Mouse (Mus musculus) thymus, adult 2 months (tissue): ENCODE results near the gene Gnas. TPM values are rescaled to one million over a fixed set of nuclear protein-coding genes. Genes with fewer than 3 reads are reported as not detected.

Experiments used
- DNase-seq: peaks from one replicate; pipeline ENCODE4 v3.0.0; 2021
- H3K27ac ChIP-seq: fragments of 200-500 bp; 2 replicates; pipeline ENCODE4 v1.5.1; 2012; ENCODE audit warnings: low read length, control low read depth; ENCODE audit not compliant: control insufficient read depth, insufficient read depth
- H3K27me3 ChIP-seq: fragments of 200-500 bp; 2 replicates; pipeline ENCODE4 v1.6.1; 2012; ENCODE audit warnings: mild to moderate bottlenecking, low read length, moderate library complexity, mixed read lengths; ENCODE audit not compliant: control insufficient read depth, insufficient read depth
- H3K36me3 ChIP-seq: fragments of 200-500 bp; 2 replicates; pipeline ENCODE4 v1.6.1; 2012; ENCODE audit warnings: mild to moderate bottlenecking, low read length, moderate library complexity; ENCODE audit not compliant: control insufficient read depth, insufficient read depth
- H3K4me1 ChIP-seq: fragments of 200-500 bp; replicated peaks from 2 replicates; pipeline ENCODE4 v1.6.1; 2012; ENCODE audit warnings: low read length; ENCODE audit not compliant: control insufficient read depth, insufficient read depth
- H3K4me3 ChIP-seq: fragments of 200-500 bp; 2 replicates; pipeline ENCODE4 v1.5.1; 2012; ENCODE audit warnings: mild to moderate bottlenecking, low read length, control low read depth, moderate library complexity; ENCODE audit not compliant: control insufficient read depth, insufficient read depth
- CTCF ChIP-seq: fragments of 200-500 bp; IDR thresholded peaks from 2 replicates; pipeline ENCODE4 v1.5.1; 2012; ENCODE audit warnings: mild to moderate bottlenecking, control low read depth, low read length, moderate library complexity, borderline replicate concordance; ENCODE audit not compliant: control insufficient read depth, poor library complexity, insufficient read depth; ENCODE audit errors: extremely low read depth
- POLR2A ChIP-seq: fragments of 200-500 bp; IDR thresholded peaks from 2 replicates; pipeline ENCODE4 v1.6.1; 2012; ENCODE audit warnings: mild to moderate bottlenecking, low read length, control low read depth, moderate library complexity; ENCODE audit not compliant: control insufficient read depth, poor library complexity, insufficient read depth; ENCODE audit errors: extremely low read depth
- WGBS: fragments of 180-500 bp; shearing (Covaris S2); methylation state at CpG from one replicate; pipeline ENCODE4 v1.1.7; 2018; 5-methylcytosine and 5-hydroxymethylcytosine counted together
- polyA plus RNA-seq: library from polyadenylated mRNA; depleted of rRNA; stranded (reverse); fragments of >200 nt; gene quantifications from 2 replicates; pipeline ENCODE4 v1.2.3, GENCODE M21; 2012

Gene Gnas
- polyA plus RNA-seq, 1 experiment = 681 TPM

GRCm38 (mm10) chr2:174291662-174292030, 7.5 kb downstream of the Gnas start:
- WGBS = 78% methylated on average over 2 of the region's 2 CpGs
- H3K27ac ChIP-seq = no peak overlapping the region
- DNase-seq = no peak

GRCm38 (mm10) chr2:174294457-174294856, 10.3 kb downstream of the Gnas start:
- H3K36me3 ChIP-seq = no peaks in the 10 kb centered on the region
- H3K27me3 ChIP-seq = peaks cover 2% of the 10 kb centered on the region; the same call in 1 of the 2 replicates
- no peak for DNase-seq
- no peak for TF ChIP-seq POLR2A
- TF ChIP-seq CTCF = no peak
- peaks cover 7% of the 10 kb centered on the region; the same call in 1 of the 2 replicates for H3K4me1 ChIP-seq
- WGBS = 44% methylated on average over 8 of the region's 8 CpGs
- H3K4me3 ChIP-seq = peak overlapping the region; percentile 67
- H3K27ac ChIP-seq = no peak overlapping the region

More at GRCm38 (mm10) chr2:174291662-174292030, 7.5 kb downstream of the Gnas start:
- H3K36me3 ChIP-seq = no peaks in the 10 kb centered on the region
- TF ChIP-seq CTCF (no peak), POLR2A (no peak)
- peaks cover 2% of the 10 kb centered on the region; the same call in 1 of the 2 replicates for H3K4me1 ChIP-seq
- H3K27me3 ChIP-seq = no peaks in the 10 kb centered on the region
- no peak overlapping the region for H3K4me3 ChIP-seq

- peak; percentile 57 for DNase-seq
- H3K36me3 ChIP-seq = no peaks in the 10 kb centered on the region
- peaks cover 7% of the 10 kb centered on the region; the same call in 1 of the 2 replicates for H3K4me1 ChIP-seq
- no peak overlapping the region for H3K27ac ChIP-seq
- H3K4me3 ChIP-seq = peak overlapping the region; percentile 67
- 51% methylated on average over 36 of the region's 36 CpGs for WGBS
- TF ChIP-seq CTCF = no peak
- TF ChIP-seq POLR2A = peak; percentile 29; the same call in 1 of the 2 replicates
- peaks cover 6% of the 10 kb centered on the region; the same call in 1 of the 2 replicates for H3K27me3 ChIP-seq
Observed at GRCm38 (mm10) chr2:174295175-174295899, 11.2 kb downstream of the Gnas start.

GRCm38 (mm10) chr2:174295900-174296465, 11.9 kb downstream of the Gnas start:
- Histone ChIP-seq H3K27ac (no peak overlapping the region), H3K4me3 (peak overlapping the region; percentile 67)
- 52% methylated on average over 29 of the region's 29 CpGs for WGBS

GRCm38 (mm10) chr2:174297086-174297571, 13.0 kb downstream of the Gnas start:
- H3K36me3 ChIP-seq = no peaks in the 10 kb centered on the region
- DNase-seq = no peak
- H3K27me3 ChIP-seq = peaks cover 6% of the 10 kb centered on the region; the same call in 1 of the 2 replicates
- peaks cover 7% of the 10 kb centered on the region; the same call in 1 of the 2 replicates for H3K4me1 ChIP-seq
- no peak overlapping the region for H3K27ac ChIP-seq
- TF ChIP-seq POLR2A = no peak
- no peak for TF ChIP-seq CTCF
- peak overlapping the region; percentile 31; the same call in 1 of the 2 replicates for H3K4me3 ChIP-seq
- 56% methylated on average over 29 of the region's 29 CpGs for WGBS

More at GRCm38 (mm10) chr2:174295900-174296465, 11.9 kb downstream of the Gnas start:
- Histone ChIP-seq H3K36me3 (no peaks in the 10 kb centered on the region), H3K27me3 (peaks cover 6% of the 10 kb centered on the region; the same call in 1 of the 2 replicates), H3K4me1 (peaks cover 7% of the 10 kb centered on the region; the same call in 1 of the 2 replicates)
- TF ChIP-seq CTCF = no peak
- TF ChIP-seq POLR2A = no peak
- no peak for DNase-seq

- H3K36me3 ChIP-seq = no peaks in the 10 kb centered on the region
- DNase-seq = no peak
- peaks cover 7% of the 10 kb centered on the region; the same call in 1 of the 2 replicates for H3K4me1 ChIP-seq
- 66% methylated on average over 19 of the region's 19 CpGs for WGBS
- TF ChIP-seq POLR2A (no peak), CTCF (no peak)
- peaks cover 6% of the 10 kb centered on the region; the same call in 1 of the 2 replicates for H3K27me3 ChIP-seq
- H3K27ac ChIP-seq = no peak overlapping the region
- no peak overlapping the region for H3K4me3 ChIP-seq
Observed at GRCm38 (mm10) chr2:174297851-174298250, 13.7 kb downstream of the Gnas start.
